Mouse (Mus musculus) hindbrain, postnatal 0 days (tissue): Measurements from ENCODE around the gene Tmem156. TPM values are rescaled to one million over a fixed set of nuclear protein-coding genes. Genes with fewer than 3 reads are reported as not detected.
A peak's percentile ranks its signal among the peaks of the same experiment; 100 is the strongest.

Experiments
- ATAC-seq: fragments of 200-750 bp; cut with Nextera tagmentation; 2 replicates; pipeline ENCODE4 v1.8.0; 2017; ENCODE audit warnings: mild to moderate bottlenecking, moderate TSS enrichment, moderate library complexity
- DNase-seq: peaks from one replicate; pipeline ENCODE4 v3.0.0-alpha.2; 2015; ENCODE audit warnings: low spot score
- H3K27ac ChIP-seq: fragments of 300-500 bp; sonication (generic); 2 replicates; pipeline ENCODE4 v1.5.1; 2014; ENCODE audit warnings: mild to moderate bottlenecking
- H3K27me3 ChIP-seq: fragments of 300-500 bp; sonication (generic); 2 replicates; pipeline ENCODE4 v1.6.1; 2014; ENCODE audit warnings: low read length, mixed read lengths; ENCODE audit not compliant: insufficient read depth
- H3K36me3 ChIP-seq: fragments of 300-500 bp; sonication (generic); 2 replicates; pipeline ENCODE4 v1.6.1; 2014; ENCODE audit warnings: low read length, mixed read lengths; ENCODE audit not compliant: insufficient read depth
- H3K4me1 ChIP-seq: fragments of 300-500 bp; sonication (generic); 2 replicates; pipeline ENCODE4 v1.6.1; 2014; ENCODE audit warnings: antibody characterized with exemption, low read length, mixed read lengths; ENCODE audit not compliant: insufficient read depth
- H3K4me2 ChIP-seq: fragments of 300-500 bp; sonication (generic); 2 replicates; pipeline ENCODE4 v1.6.1; 2014; ENCODE audit warnings: low read depth, mild to moderate bottlenecking, low read length, moderate library complexity, mixed read lengths
- H3K4me3 ChIP-seq: fragments of 300-500 bp; sonication (generic); 2 replicates; pipeline ENCODE4 v1.5.1; 2014; ENCODE audit warnings: low read length
- H3K9ac ChIP-seq: fragments of 300-500 bp; sonication (generic); replicated peaks from 2 replicates; pipeline ENCODE4 v1.6.1; 2014; ENCODE audit warnings: mild to moderate bottlenecking, low read length, moderate library complexity, mixed read lengths
- H3K9me3 ChIP-seq: fragments of 300-500 bp; sonication (generic); 2 replicates; pipeline ENCODE4 v1.6.1; 2016; ENCODE audit warnings: low read length, mixed read lengths
- CTCF ChIP-seq: IDR thresholded peaks from 2 replicates; pipeline ENCODE4 v1.5.1; 2016; ENCODE audit warnings: antibody characterized with exemption, control low read depth, low read depth
- WGBS: fragments of 180-500 bp; shearing (Covaris S2); extraction: QIAGEN DNeasy Blood & Tissue Kit; methylation state at CpG from one replicate; pipeline ENCODE4 v1.1.7; 2014; 5-methylcytosine and 5-hydroxymethylcytosine counted together
- polyA plus RNA-seq: library from polyadenylated mRNA; unstranded; fragments of >200 nt; fragmentation: Nextera tagmentation; extraction: Ambion mirVana; gene quantifications from 2 replicates; pipeline ENCODE4 v1.2.1, GENCODE M21; 2015
- total RNA-seq: library from RNA; depleted of rRNA; stranded (reverse); fragments of >200 nt; gene quantifications from 2 replicates; pipeline ENCODE4 v1.2.3, GENCODE M21; 2014

Gene Tmem156
- total and polyA plus RNA-seq, 2 experiments from 2014 or later = 0.13 to 0.21 TPM

GRCm38 (mm10) chr5:65089707-65090106 is 2.2 kb downstream of the Tmem156 start:
- H3K27me3 ChIP-seq = no peaks in the 10 kb centered on the region
- no peak overlapping the region for H3K27ac ChIP-seq
- no peaks in the 10 kb centered on the region for H3K36me3 ChIP-seq
- H3K9me3 ChIP-seq = no peaks in the 10 kb centered on the region
- no peak overlapping the region for H3K4me2 ChIP-seq
- no peak for TF ChIP-seq CTCF
- no peak for ATAC-seq
- WGBS = 84% methylated on average over 3 of the region's 3 CpGs
- H3K4me3 ChIP-seq = no peak overlapping the region
- no peaks in the 10 kb centered on the region for H3K4me1 ChIP-seq
- no peak for DNase-seq
- H3K9ac ChIP-seq = no peak overlapping the region

- Histone ChIP-seq H3K36me3 (no peaks in the 10 kb centered on the region), H3K9me3 (no peaks in the 10 kb centered on the region), H3K27me3 (no peaks in the 10 kb centered on the region), H3K4me2 (no peak overlapping the region), H3K4me3 (no peak overlapping the region), H3K27ac (no peak overlapping the region), H3K9ac (no peak overlapping the region), H3K4me1 (no peaks in the 10 kb centered on the region)
- WGBS = 85% methylated on average over 6 of the region's 6 CpGs
- no peak for DNase-seq
- no peak for TF ChIP-seq CTCF
- ATAC-seq = no peak
These were observed 5.4 kb downstream of the Tmem156 start for GRCm38 (mm10) chr5:65086522-65086921.

- no peak overlapping the region for H3K4me2 ChIP-seq
- H3K4me1 ChIP-seq = no peaks in the 10 kb centered on the region
- H3K9ac ChIP-seq = no peak overlapping the region
- H3K36me3 ChIP-seq = no peaks in the 10 kb centered on the region
- H3K27ac ChIP-seq = no peak overlapping the region
- TF ChIP-seq CTCF = no peak
- DNase-seq (no peak), ATAC-seq (no peak)
- no peak overlapping the region for H3K4me3 ChIP-seq
- no peaks in the 10 kb centered on the region for H3K9me3 ChIP-seq
- WGBS = 84% methylated on average over 4 of the region's 4 CpGs
- no peaks in the 10 kb centered on the region for H3K27me3 ChIP-seq
These were observed 10.1 kb downstream of the Tmem156 start for GRCm38 (mm10) chr5:65081836-65082235.

- ATAC-seq = no peak
- no peaks in the 10 kb centered on the region for H3K36me3 ChIP-seq
- no peak overlapping the region for H3K27ac ChIP-seq
- no peak for TF ChIP-seq CTCF
- H3K9me3 ChIP-seq = no peaks in the 10 kb centered on the region
- no peaks in the 10 kb centered on the region for H3K4me1 ChIP-seq
- H3K4me3 ChIP-seq = peak overlapping the region; percentile 18; the same call in 1 of the 2 replicates
- DNase-seq = peak; percentile 35
- WGBS = 59% methylated on average over 9 of the region's 9 CpGs
- peak overlapping the region; percentile 24; the same call in 1 of the 2 replicates for H3K4me2 ChIP-seq
- H3K9ac ChIP-seq = no peak overlapping the region
- H3K27me3 ChIP-seq = no peaks in the 10 kb centered on the region
These were observed 12.1 kb downstream of the Tmem156 start for GRCm38 (mm10) chr5:65079881-65080280.

- TF ChIP-seq CTCF = no peak
- DNase-seq (no peak), ATAC-seq (no peak)
- Histone ChIP-seq H3K27ac (no peak overlapping the region), H3K4me2 (no peak overlapping the region), H3K9ac (no peak overlapping the region), H3K4me1 (no peaks in the 10 kb centered on the region), H3K4me3 (no peak overlapping the region), H3K9me3 (no peaks in the 10 kb centered on the region), H3K36me3 (no peaks in the 10 kb centered on the region), H3K27me3 (no peaks in the 10 kb centered on the region)
- 91% methylated on average over 4 of the region's 4 CpGs for WGBS
These were observed 13.9 kb downstream of the Tmem156 start for GRCm38 (mm10) chr5:65078081-65078480.

- no peaks in the 10 kb centered on the region for H3K36me3 ChIP-seq
- no peak for TF ChIP-seq CTCF
- WGBS = 64% methylated on average over 3 of the region's 3 CpGs
These were observed 15.2 kb downstream of the Tmem156 start for GRCm38 (mm10) chr5:65076748-65077147.

GRCm38 (mm10) chr5:65076087-65076486 is 15.8 kb downstream of the Tmem156 start:
- ATAC-seq (no peak), DNase-seq (no peak)
- Histone ChIP-seq H3K4me1 (no peaks in the 10 kb centered on the region), H3K4me3 (no peak overlapping the region), H3K9me3 (no peaks in the 10 kb centered on the region), H3K9ac (no peak overlapping the region), H3K4me2 (no peak overlapping the region), H3K27ac (no peak overlapping the region), H3K27me3 (no peaks in the 10 kb centered on the region), H3K36me3 (no peaks in the 10 kb centered on the region)
- WGBS = 81% methylated on average over 2 of the region's 2 CpGs
- TF ChIP-seq CTCF = peak; percentile 5; the same call in 1 of the 2 replicates

More at GRCm38 (mm10) chr5:65076748-65077147, 15.2 kb downstream of the Tmem156 start:
- Histone ChIP-seq H3K9ac (no peak overlapping the region), H3K4me2 (no peak overlapping the region), H3K27ac (no peak overlapping the region), H3K27me3 (no peaks in the 10 kb centered on the region), H3K9me3 (no peaks in the 10 kb centered on the region), H3K4me3 (no peak overlapping the region), H3K4me1 (no peaks in the 10 kb centered on the region)
- no peak for DNase-seq
- ATAC-seq = no peak
